Mouse (Mus musculus) liver, postnatal 0 days (tissue): ENCODE measurements around the gene Ltbp2. TPM values are rescaled to one million over a fixed set of nuclear protein-coding genes. Genes with fewer than 3 reads are reported as not detected.

Source experiments
- ATAC-seq: fragments of 200-750 bp; cut with Nextera tagmentation; 2 replicates; pipeline ENCODE4 v1.8.0; 2017; ENCODE audit warnings: mild to moderate bottlenecking, moderate library complexity
- DNase-seq: peaks from one replicate; pipeline ENCODE4 v3.0.0-alpha.2; 2016
- H3K27ac ChIP-seq: fragments of 300-500 bp; sonication (generic); 2 replicates; pipeline ENCODE4 v1.5.1; 2014; ENCODE audit warnings: antibody characterized with exemption, moderate library complexity, mild to moderate bottlenecking, low read depth
- H3K27me3 ChIP-seq: fragments of 300-500 bp; sonication (generic); 2 replicates; pipeline ENCODE4 v1.6.1; 2014; ENCODE audit warnings: low read length, control low read depth, mixed read lengths; ENCODE audit not compliant: insufficient read depth
- H3K36me3 ChIP-seq: fragments of 300-500 bp; sonication (generic); replicated peaks from 2 replicates; pipeline ENCODE4 v1.6.1; 2014; ENCODE audit warnings: mild to moderate bottlenecking, control low read depth, low read length, moderate library complexity, mixed read lengths; ENCODE audit not compliant: insufficient read depth
- H3K4me1 ChIP-seq: fragments of 300-500 bp; sonication (generic); 2 replicates; pipeline ENCODE4 v1.6.1; 2014; ENCODE audit warnings: antibody characterized with exemption, mild to moderate bottlenecking, control low read depth; ENCODE audit not compliant: insufficient read depth
- H3K4me2 ChIP-seq: fragments of 300-500 bp; sonication (generic); 2 replicates; pipeline ENCODE4 v1.6.1; 2014; ENCODE audit warnings: low read depth, mild to moderate bottlenecking, low read length, moderate library complexity, mixed read lengths
- H3K4me3 ChIP-seq: fragments of 300-500 bp; sonication (generic); 2 replicates; pipeline ENCODE4 v1.5.1; 2014; ENCODE audit warnings: low read depth, low read length
- H3K9ac ChIP-seq: fragments of 300-500 bp; sonication (generic); replicated peaks from 2 replicates; pipeline ENCODE4 v1.6.1; 2014; ENCODE audit warnings: mild to moderate bottlenecking, moderate library complexity
- H3K9me3 ChIP-seq: fragments of 300-500 bp; sonication (generic); 2 replicates; pipeline ENCODE4 v1.6.1; 2016; ENCODE audit warnings: mild to moderate bottlenecking, control low read depth, low read length, mixed read lengths
- CTCF ChIP-seq: sonication (generic); IDR thresholded peaks from 2 replicates; pipeline ENCODE4 v1.5.1; 2016; ENCODE audit warnings: antibody characterized with exemption, low read depth
- EP300 ChIP-seq: IDR thresholded peaks from 2 replicates; pipeline ENCODE4 v1.6.1; 2016; ENCODE audit warnings: antibody characterized with exemption, low read depth, mild to moderate bottlenecking
- WGBS: fragments of 180-500 bp; shearing (Covaris S2); extraction: QIAGEN DNeasy Blood & Tissue Kit; methylation state at CpG from one replicate; pipeline ENCODE4 v1.1.7; 2014; ENCODE audit not compliant: insufficient replicate concordance; 5-methylcytosine and 5-hydroxymethylcytosine counted together
- polyA plus RNA-seq: library from polyadenylated mRNA; unstranded; fragments of >200 nt; fragmentation: Nextera tagmentation; extraction: Ambion mirVana; gene quantifications from 2 replicates; pipeline ENCODE4 v1.2.1, GENCODE M21; 2015

The Ltbp2 gene
- polyA plus RNA-seq, 1 experiment from 2014 or later = 0.59 TPM

GRCm38 (mm10) chr12:84806010-84806409 is 70.3 kb downstream of the Ltbp2 start:
- H3K9ac ChIP-seq = no peak overlapping the region
- WGBS = 59% methylated on average over 1 of the region's 1 CpGs
- ATAC-seq (no peak), DNase-seq (no peak)
- TF ChIP-seq EP300 (no peak), CTCF (no peak)
- no peak overlapping the region for H3K4me3 ChIP-seq
- no peaks in the 10 kb centered on the region for H3K36me3 ChIP-seq
- no peaks in the 10 kb centered on the region for H3K27me3 ChIP-seq
- H3K27ac ChIP-seq = no peak overlapping the region
- H3K4me1 ChIP-seq = peaks cover 7% of the 10 kb centered on the region
- H3K9me3 ChIP-seq = no peaks in the 10 kb centered on the region
- H3K4me2 ChIP-seq = no peak overlapping the region

- TF ChIP-seq EP300 (no peak), CTCF (no peak)
- Histone ChIP-seq H3K4me1 (peaks cover 7% of the 10 kb centered on the region), H3K9ac (no peak overlapping the region), H3K27me3 (no peaks in the 10 kb centered on the region), H3K9me3 (no peaks in the 10 kb centered on the region), H3K4me2 (no peak overlapping the region), H3K27ac (no peak overlapping the region), H3K36me3 (no peaks in the 10 kb centered on the region), H3K4me3 (no peak overlapping the region)
- ATAC-seq (no peak), DNase-seq (no peak)
- WGBS = 74% methylated on average over 9 of the region's 9 CpGs
Observed at GRCm38 (mm10) chr12:84805228-84805842, 71.0 kb downstream of the Ltbp2 start.

DNA sequence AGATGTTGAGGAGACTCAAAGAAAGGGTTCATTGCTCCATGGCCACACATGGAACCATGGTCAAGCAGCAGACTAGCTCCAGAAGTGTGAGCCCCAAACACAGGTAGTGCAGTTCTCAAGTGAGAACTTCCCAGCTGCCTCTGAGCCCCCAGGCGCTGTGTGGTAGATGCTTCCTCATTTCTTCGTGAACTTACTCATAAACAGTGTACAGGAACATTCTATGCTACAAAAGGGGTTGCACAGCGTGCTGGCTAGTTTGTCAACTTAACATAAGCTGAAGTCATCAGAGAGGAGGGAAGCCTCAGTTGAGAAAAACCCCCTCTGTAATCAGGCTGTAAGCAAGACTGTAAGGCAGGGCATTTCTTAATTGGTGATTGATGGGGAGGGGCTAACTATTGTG is 73.7 kb downstream of the Ltbp2 start:
- H3K4me2 ChIP-seq = no peak overlapping the region
- no peaks in the 10 kb centered on the region for H3K9me3 ChIP-seq
- 38% methylated on average over 3 of the region's 3 CpGs for WGBS
- H3K27ac ChIP-seq = no peak overlapping the region
- H3K9ac ChIP-seq = no peak overlapping the region
- ATAC-seq (no peak), DNase-seq (no peak)
- H3K27me3 ChIP-seq = no peaks in the 10 kb centered on the region
- H3K4me3 ChIP-seq = no peak overlapping the region
- H3K4me1 ChIP-seq = peaks cover 7% of the 10 kb centered on the region
- no peaks in the 10 kb centered on the region for H3K36me3 ChIP-seq
- TF ChIP-seq CTCF (no peak), EP300 (no peak)

- peaks cover 3% of the 10 kb centered on the region; the same call in 1 of the 2 replicates for H3K4me1 ChIP-seq
- no peak overlapping the region for H3K9ac ChIP-seq
- no peak for TF ChIP-seq CTCF
- H3K27me3 ChIP-seq = no peaks in the 10 kb centered on the region
- no peak overlapping the region for H3K27ac ChIP-seq
- DNase-seq = no peak
- no peak overlapping the region for H3K4me3 ChIP-seq
- H3K4me2 ChIP-seq = no peak overlapping the region
- no peaks in the 10 kb centered on the region for H3K9me3 ChIP-seq
- 71% methylated on average over 13 of the region's 13 CpGs for WGBS
- no peaks in the 10 kb centered on the region for H3K36me3 ChIP-seq
- no peak for ATAC-seq
Observed at GRCm38 (mm10) chr12:84801532-84802110, 74.7 kb downstream of the Ltbp2 start.

DNA sequence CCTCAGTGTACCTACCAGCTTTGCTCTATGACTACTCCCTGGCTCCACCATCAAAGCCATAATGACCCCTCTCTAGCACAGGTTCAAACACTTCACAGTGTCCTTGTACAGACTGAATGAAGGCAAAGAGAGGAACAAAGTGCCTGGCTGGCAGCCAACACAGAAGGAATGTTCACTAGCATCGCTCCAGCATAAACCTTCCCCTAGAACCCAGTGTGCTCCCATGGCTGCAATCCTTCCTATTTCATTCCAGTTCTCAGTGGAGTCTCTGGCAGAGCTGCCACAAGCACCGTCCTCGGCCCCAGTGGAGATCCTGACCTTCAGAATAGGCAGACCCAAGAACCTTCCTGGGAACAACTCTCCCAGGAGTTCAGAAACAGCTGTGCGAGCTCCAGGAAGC is 75.9 kb downstream of the Ltbp2 start:
- H3K9me3 ChIP-seq = no peaks in the 10 kb centered on the region
- TF ChIP-seq CTCF (no peak), EP300 (no peak)
- 67% methylated on average over 4 of the region's 4 CpGs for WGBS
- no peak overlapping the region for H3K4me3 ChIP-seq
- H3K9ac ChIP-seq = no peak overlapping the region
- H3K4me2 ChIP-seq = no peak overlapping the region
- ATAC-seq = no peak
- no peaks in the 10 kb centered on the region for H3K27me3 ChIP-seq
- H3K27ac ChIP-seq = no peak overlapping the region
- no peaks in the 10 kb centered on the region for H3K4me1 ChIP-seq
- no peak for DNase-seq
- no peaks in the 10 kb centered on the region for H3K36me3 ChIP-seq

- TF ChIP-seq EP300 (no peak), CTCF (no peak)
- H3K27ac ChIP-seq = no peak overlapping the region
Observed at GRCm38 (mm10) chr12:84799086-84799485, 77.2 kb downstream of the Ltbp2 start.

More at GRCm38 (mm10) chr12:84799086-84799485, 77.2 kb downstream of the Ltbp2 start:
- H3K4me2 ChIP-seq = no peak overlapping the region
- H3K27me3 ChIP-seq = no peaks in the 10 kb centered on the region
- no peak overlapping the region for H3K9ac ChIP-seq
- ATAC-seq (no peak), DNase-seq (no peak)
- no peak overlapping the region for H3K4me3 ChIP-seq
- no peaks in the 10 kb centered on the region for H3K36me3 ChIP-seq
- H3K4me1 ChIP-seq = no peaks in the 10 kb centered on the region
- H3K9me3 ChIP-seq = no peaks in the 10 kb centered on the region
- 79% methylated on average over 13 of the region's 13 CpGs for WGBS
